Mouse (Mus musculus) right cerebral cortex, postnatal 4 days (tissue): ENCODE measurements around the gene Tmem151b.

Experiments
- DNase-seq: peaks from one replicate; pipeline ENCODE4 v3.0.0-alpha.2; 2022

Gene Tmem151b

DNA sequence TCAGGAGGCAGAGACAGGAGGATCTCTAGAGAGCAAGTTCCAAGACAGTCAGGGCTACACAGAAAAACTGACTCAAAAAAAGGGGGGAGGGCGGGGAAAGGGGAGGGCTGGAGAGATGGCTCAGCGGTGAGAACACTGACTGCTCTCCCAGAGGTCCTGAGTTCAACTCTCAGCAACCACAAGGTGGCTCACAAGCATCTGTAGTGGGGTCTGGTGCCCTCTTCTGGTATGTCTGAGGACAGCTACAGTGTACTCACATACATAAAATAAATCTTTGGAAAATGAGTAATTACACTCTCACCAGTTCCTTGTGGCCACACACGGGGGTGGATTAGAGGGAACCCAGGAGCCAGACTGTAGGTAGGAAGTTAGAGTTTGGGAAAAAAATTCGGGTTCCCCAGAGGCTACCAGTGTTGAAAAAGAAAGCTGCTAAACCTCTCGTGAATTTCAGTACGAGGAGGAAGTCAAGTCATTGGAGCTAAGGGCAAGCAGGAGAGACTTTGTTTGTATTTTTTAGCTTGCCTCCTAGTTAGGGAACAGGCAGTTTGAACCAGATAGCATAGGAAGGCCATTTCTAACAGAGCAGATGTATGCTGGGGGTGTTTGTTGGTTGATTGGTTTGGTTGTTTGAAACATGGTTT lies 33.4 kb upstream of the Tmem151b start:
- DNase-seq, result no peak

DNA sequence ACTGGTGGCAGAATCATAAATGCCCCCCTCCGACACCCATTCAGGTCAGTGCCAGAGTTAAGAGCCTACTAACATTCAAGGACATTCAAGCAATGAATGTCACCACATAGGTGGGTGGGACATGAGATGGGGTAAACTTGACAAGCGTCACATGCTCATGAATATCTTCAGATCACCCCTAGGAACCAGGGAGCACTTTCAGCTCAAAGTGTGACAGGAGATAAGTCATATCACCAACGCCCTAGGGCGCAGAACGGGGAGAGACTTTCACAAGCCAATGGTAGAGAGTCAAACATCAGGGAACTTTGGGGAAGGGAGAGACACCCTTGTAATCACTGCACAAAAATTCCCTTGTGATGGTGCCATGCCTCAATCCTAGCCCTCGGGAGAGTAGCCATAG lies 32.7 kb upstream of the Tmem151b start:
- no peak for DNase-seq

DNA sequence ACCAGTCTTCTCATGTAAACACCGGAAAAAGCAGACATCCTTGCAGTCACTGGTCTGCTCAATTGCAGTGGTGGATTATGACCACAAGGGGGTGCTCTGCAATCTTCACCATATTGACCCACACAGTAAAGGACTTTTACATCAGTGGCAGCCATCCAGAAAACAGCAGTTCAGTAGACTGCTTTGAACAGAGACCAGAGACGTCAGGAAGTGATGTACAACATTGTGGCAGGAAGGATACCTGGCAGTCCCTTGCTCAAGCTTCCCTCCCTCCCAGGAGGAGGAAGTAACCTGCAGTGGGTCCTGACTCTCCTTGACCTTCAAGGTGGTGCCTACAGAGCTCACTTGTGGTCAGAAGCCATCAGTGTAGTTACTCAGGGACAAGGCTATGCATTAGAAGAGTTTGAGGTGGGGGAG lies 32.1 kb upstream of the Tmem151b start:
- peak; percentile 58 for DNase-seq

DNA sequence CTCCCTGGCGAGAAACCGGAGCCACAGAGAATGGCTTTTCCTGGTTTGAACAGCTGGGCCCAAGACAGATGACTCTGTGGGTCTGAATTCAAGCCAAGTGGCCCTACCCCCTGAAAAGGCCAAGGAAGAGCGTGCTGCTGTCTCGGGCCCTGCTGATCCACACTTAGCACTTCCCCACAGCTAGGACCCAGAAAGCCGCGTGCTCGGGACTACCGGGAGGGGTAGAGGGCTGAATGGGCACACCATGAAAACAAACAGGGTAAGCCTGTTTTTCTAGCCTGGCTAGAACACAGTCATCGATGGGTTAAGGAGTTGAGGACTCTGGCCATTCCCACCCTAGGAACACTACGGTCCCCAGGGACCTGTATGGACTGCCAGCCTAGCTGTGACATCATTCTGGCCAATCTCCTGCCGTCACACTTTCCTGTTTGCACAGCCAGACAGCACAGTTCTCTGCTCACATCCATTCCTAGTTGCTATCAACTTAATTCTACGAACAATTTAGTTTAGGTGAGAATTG lies 31.5 kb upstream of the Tmem151b start:
- DNase-seq, result no peak

DNA sequence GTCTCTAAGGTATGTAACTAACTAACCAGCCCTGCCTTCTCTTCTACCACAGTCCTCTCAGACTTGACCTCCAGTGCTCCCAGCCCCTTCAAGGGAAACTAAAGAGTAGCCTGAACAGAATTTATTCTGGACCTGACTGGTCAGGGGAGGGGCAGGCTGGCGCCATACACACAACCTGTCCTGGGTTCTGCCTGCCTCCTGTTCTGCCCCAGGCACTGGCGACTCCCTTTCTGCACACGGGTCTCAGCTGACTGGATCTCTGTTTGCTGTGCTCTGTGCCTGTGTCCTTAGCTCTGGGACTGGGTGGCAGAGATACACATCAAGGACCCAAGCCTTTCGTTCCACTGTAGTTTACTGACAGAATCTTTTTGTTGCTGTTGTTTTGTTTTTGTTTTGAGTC lies 30.1 kb upstream of the Tmem151b start:
- DNase-seq, result no peak

DNA sequence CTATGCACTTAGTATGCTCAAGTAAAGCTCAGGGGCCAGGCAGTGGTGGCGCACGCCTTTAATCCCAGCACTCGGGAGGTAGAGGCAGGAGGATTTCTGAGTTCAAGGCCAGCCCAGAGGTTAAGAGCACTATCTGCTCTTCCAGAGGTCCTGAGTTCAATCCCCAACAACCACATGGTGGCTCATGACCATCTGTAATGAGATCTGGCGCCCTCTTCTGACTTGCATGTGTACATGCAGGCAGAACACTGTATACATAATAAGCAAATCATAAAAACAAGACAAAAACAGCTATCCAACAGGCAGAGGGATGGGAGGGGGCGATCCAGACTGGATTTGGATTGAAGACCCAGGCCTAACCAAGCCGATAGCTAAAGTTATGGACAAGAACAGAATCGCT lies 29.4 kb upstream of the Tmem151b start:
- DNase-seq, result no peak

DNA sequence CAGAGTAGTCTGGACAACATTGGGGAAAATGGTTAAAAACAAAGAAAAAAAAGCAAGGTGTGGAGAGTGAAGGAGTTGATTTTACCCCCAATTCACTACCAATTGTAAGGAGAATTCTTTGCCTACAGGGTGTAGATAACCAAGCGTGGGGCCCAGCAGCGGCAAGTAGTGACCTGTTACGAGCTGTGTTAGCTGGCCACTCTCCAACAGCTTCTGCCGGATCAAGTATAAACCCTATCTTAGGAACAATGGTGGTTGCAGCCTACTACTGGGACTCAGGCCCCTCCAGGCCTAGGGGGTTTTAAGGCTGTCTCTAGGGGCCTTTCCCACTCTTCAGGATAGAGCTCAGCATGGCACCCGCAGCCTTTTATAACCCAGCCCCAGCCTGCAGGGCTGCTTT lies 28.8 kb upstream of the Tmem151b start:
- no peak for DNase-seq

DNA sequence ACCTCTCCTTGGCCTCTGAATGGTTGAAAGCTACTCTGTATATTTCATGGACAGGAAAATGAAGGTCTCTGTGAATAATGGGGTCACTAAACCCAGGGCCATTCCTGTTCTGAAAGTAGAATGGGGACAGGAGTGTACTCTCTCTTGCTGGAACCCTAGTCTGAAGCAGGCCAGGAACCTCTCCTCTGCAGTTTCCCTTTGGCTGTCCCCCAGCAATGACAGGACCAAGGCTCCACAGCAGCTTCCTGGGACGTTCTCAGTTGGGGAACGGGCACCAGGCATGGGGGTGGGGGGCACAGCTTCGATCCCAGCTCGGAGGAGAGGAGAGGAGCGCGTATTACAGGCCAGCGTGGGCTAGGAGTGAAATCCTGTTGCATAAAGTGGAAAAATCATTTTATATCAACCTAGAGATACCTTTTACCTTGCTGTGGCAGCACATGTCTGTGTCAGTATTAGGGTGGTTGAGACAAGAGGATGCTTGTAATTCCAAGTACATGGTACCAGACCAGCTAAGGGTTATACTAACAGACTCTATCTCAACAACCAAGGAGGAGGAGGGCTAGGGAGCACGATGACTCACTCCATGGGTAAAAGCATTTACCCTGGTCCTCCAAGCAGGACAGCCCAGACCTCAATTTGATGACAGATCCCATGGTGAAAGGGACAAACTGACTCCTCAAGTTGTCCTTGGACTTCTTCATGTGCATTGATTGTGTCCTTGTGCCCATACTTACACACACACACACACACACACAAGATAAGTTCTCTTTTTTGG lies 25.8 kb upstream of the Tmem151b start:
- DNase-seq, result no peak

DNA sequence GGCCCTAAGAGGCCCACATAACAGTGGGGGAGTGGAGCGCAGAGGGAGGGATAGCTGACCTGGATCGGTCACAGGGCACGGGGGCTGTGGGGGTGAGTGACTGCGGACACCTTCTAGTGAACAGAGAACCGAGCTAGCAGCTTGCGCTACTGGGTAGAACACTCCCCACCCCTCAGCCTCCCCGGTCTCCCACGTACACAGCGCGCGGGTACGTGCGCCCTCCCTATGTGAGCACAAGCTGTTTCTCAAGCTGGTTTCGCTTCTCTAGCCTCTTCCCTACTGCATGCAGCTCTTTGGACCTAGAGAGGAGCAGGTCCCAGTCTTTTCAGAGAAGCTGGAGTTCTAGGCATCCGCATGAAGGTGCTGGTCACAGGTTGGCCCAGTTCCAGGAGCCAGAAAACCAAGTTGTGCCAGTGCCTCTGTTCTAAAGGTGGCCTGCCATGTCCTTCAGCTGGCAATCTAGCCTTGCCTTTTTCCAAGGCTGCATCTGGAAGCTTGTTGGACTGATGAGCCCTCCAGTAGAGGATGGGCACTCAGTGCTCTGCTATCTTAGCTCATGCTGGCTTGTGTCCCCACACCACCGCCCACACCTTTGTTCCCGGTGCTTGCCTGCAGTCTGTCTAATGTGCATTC lies 24.8 kb upstream of the Tmem151b start:
- DNase-seq, result peak; percentile 77

DNA sequence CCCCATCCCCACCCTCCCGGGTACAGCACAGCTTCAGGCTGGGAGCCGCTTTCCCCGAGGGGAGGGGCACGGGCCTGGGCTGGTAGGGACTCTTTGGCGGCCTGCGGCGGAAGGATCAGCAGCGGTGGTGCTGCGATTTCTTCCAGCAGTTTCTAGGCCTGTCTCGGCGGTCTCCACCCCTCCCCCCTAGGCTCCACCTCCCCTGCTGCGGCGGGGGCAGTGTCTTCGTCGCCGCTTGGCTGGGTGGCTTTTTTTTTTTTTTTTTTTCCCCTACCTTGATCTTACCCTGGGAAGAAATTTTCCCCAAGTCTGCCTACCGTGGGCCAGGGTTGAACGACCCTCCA lies 24.3 kb upstream of the Tmem151b start:
- peak; percentile 97 for DNase-seq

DNA sequence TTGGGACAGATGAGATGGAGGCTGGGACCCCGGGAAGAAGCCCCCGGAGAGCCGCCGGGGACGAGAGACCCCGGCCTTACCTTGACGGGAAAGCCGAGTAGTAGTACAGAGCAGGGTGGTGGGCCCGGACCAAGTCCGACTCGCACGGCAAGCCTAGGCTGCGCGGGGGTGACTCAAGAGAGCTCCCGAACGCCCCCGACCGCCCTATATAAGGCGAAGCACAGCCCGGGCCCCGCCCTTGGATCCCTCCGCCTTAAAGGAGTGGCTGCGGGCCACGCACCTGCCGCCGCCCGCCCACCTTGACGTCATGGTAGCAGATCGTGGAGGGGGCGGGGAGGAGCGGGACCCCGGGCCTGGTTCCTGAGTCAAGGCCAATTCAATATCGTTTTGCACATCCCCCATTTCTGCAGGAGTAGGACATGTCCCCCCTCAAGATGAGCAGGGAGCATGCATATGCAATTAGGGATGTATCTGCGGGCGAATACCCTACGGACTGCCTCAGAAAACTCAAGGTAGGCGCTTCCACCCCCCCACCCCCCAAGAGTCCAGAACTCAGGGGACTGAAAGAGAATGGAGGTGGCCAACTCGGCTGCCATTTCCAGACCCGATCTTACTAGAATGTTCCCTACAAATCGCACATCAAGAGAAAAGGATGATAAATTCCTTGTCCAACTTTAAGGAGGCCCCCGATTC lies 23.8 kb upstream of the Tmem151b start, which contains the start of gene Hsp90ab1:
Gene Hsp90ab1, minus strand, starts transcription at position 185 of the 693 bp plus-strand sequence.
- peak; percentile 99 for DNase-seq

DNA sequence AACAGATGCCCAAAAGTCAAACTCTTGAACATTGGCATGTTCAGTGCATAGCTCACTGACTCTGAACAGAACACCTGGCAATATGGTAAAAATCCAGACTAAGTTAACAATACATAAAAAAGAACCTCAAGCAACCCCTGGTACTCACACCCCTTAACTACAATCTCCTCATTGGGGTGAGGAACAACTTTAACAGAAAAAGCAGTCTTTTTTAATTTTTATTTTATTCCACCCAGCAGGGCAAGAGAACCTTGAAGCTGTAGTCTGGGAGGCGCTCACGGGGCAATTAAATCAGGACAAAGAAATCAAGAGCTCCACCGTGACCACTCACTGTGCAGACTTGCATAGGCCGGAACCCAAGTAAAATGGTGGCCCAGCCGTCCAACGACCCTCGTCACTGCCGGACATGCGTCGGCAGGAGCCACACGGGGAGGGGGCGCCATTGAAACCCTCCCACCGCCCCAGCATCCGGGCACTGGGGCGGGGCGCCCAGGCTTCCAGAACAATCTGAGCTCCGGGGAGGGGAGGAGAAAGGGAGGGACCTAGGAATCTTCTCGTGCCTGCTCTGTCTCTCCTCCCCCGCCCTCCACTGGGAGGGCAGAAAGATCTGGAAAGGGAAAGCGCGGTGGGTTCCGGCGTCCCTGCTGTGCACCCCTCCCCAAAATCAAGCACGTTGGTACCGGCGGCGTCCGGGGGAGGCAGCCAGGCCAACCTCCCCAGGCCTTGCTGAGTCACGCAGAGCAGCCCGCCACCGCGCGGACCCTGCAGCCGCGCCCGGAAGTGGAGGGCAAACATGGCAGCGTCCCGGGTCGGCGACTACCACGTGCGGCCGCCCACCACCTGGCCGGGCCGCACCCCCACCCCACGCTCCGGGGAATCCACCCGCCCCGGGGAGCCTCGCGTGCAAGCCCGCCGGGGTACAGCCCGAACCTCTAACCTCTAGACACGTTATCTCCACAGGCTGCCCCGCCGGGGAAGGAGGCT lies 22.9 kb upstream of the Tmem151b start:
- peak; percentile 76 for DNase-seq

DNA sequence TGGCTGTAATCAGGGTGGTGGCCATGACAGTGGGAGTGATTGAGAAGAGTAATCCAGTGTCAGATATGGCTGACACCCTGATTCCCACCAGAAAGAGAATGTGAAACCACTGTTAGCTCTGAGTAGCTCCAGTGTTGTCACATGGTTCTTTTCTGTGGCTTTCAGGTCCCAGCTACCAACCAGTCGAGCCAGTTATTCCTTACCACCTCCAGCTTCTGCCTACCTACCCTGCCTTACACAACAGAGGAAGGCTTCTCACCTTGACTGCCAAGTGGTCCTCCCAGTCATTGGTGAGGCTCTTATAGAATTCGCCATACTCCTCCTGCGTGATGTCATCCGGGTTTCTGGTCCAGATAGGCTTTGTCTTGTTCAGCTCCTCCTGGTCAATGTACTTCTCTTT lies 20.5 kb upstream of the Tmem151b start:
- no peak for DNase-seq

DNA sequence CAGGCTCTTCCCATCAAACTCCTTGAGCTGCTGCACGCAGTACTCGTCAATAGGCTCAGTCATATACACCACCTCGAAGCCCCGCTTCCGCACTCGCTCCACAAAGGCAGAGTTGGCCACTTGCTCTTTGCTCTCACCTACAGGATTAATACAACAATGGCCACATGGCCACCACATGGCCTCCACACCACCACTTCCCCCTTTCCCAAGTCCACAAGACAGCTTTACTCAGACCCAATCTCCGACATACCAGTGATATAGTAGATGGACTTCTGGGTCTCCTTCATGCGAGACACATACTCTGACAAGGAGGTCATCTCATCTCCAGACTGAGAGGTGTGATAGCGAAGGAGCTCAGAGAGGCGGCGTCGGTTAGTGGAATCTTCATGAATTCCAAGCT lies 19.5 kb upstream of the Tmem151b start:
- no peak for DNase-seq

DNA sequence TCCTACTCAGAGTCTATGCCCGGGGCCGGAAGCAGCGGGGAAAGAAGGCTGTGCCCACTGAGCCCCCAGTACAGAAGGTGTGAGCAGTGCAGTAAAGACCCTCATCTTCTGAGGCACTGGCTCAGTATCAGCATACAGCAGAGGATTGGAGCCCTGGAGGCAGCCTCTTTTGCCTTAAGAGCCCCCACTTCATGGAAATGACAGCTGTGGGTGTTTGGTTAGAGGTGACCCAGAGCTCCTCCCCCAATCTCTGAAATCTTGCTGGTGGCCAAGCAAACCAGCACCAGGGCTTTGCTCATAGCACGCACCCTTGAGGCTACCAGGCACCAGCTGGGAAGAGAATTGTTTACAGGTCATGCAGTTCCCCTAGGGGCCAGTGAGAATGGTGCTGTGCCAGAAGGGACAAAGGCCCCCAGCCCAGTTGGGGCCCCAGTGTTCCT lies 17.7 kb upstream of the Tmem151b start:
- no peak for DNase-seq

DNA sequence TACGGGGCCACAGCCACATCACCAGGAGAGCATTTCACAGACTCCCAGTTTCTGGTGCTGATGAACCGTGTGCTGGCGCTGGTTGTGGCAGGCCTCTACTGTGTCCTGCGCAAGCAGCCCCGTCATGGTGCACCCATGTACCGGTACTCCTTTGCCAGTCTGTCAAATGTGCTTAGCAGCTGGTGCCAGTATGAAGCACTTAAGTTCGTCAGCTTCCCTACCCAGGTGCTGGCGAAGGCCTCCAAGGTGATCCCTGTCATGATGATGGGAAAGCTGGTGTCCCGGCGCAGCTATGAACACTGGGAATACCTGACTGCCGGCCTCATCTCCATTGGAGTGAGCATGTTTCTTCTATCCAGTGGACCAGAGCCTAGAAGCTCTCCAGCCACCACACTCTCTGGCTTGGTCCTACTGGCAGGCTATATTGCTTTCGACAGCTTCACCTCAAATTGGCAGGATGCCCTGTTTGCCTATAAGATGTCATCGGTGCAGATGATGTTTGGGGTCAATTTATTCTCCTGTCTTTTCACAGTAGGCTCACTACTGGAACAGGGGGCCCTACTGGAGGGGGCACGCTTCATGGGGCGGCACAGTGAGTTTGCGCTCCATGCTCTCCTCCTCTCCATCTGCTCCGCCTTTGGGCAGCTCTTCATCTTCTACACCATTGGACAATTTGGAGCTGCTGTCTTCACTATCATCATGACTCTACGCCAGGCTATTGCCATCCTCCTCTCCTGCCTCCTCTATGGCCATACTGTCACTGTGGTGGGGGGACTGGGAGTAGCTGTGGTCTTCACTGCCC lies 17.1 kb upstream of the Tmem151b start:
- DNase-seq, result no peak

DNA sequence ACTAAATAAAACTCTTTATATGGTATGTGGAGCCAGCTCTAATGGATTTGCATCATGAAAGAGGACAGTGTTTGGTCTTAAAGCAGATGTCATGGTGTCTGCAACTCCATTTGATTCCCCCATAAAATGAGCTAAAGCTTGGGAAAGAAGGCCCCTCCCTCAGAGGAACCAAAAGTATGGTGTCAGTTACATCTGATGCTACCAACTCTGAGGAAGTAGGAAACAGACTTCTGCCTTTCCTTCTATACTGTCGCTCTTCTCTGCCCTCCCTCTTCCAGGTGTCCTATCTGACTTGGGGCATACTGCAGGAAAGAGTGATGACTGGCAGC lies 16.5 kb upstream of the Tmem151b start:
- no peak for DNase-seq

DNA sequence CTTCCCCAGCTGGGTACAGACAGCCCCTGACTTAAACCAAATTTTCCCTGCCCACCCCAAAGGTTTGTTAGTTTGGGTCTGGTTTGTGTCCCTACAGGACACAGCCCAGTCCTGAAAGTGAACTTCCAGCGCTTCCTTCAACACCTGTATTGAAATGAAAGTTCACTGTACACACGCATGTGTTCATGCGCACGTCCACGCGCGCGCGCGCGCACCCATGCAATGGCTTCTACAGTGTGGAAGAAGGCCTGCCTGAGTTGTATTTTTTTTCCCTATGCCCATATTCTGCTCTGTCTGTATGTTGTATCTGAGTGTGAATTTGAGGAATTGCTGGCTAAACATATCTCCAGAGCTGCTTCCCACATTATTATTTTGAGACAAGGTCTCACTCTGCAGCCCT lies 15.6 kb upstream of the Tmem151b start:
- no peak for DNase-seq

DNA sequence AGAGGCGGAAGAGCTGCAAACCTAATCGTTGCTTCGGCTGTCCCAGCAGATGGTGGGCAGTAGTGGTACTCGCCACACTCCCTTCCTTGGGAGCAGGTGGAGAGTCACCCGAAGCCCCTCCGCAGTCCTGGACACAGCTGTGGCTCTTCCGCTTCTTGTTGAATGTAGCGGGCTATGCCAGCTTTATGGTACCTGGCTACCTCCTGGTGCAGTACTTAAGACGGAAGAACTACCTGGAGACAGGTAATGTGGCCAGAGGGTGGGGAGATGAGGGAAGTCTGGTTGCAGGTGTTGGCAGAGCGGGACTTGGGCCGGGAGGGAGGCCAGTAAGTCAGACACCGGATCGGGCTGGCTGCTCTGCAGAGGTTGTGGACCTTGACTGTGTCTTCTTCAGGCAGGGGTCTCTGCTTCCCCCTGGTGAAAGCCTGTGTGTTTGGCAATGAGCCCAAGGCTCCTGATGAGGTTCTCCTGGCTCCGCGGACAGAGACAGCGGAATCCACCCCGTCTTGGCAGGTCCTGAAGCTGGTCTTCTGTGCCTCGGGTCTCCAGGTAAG lies 15.1 kb upstream of the Tmem151b start:
- DNase-seq, result no peak

DNA sequence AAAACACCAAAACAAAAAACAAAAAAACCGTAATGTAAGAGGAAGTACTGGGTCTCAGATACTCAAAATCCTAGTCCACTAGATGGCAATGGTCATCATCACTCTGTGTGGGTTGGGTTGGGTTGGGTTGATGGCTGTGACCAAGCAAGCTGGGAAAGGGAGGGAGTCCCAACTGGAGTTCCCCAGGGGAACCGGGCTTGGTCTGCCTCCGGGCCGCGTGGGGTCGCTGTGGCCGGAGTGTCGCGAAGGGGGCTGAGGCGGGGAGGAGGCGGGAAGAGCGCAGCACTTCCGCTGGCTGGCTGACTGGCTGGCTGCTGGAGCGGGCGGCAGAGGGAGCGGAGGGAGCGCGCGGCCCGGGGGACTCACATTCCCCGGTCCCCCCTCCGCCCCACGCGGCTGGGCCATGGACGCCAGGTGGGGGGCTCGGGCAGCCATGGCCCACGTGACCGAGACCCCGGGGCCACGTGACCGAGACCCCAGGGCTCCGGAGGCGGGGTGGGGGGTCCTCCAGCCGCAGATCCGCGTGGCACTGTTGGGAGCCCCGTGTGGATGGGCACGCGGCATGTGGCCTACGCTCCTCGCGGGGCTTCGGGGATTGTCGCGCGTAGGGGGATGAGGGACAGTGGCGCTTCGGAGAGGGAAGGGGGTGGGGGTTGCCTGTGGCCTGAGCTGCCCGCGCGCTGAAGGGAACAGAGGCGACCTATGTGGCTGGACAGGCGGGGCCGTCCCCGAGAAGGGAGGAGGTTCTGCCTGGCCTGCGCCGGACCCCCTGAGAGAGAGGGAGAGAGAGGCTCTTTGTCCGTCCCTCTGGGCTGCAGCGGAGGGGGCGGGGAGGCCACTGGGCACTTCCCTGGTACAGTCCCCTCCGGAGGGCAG lies 14.4 kb upstream of the Tmem151b start, which contains the start of gene Slc35b2:
Gene Slc35b2, plus strand, starts transcription at position 220 of the 876 bp plus-strand sequence.
- peak; percentile 93 for DNase-seq
